ENCODE assay signal across 9 mouse cellular contexts in the genomic region with DNA sequence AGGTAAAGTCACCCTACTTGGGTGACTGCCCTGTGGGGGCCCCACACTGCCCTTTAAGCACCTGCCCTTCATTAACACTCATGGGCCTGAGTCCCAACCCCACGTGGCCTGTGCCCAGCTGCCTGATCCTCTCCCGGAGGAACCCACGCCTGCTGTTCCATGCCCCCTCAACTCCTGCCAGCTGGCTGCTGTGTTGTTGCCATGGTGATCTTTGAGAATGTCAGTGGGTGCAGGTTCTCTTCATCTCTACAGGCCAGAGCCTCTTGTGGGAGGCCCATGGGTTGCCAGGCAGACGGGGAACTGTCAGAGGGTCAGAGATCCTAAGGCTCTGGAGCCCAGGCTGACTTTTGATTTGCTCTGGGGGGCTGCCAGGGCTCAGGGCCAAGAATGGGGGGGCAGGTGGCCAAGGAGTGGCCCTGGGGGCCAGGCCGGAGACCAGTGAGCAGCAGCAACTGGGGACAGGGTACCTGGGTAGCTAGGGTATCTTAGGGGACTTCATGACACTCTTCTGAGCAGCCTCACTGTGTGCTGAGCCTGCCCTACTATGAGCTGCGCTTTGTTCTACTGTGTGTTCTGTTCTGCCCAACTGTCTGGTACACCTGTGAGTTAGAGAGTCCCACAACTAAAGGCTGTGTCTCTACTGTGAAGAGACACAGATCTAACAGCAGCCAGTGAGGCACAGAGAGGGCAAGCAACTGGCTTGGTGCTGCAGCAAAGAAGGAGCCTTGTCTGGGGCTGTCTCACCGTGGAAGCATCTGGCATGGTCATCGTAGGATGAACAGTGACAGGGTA.
DNase-seq lines count a peak whose midpoint lies in the region; ATAC-seq and TF ChIP-seq lines count a peak whose summit lies in the region.
"Had no signal": no experiment of that assay in that cellular context is flagged by ENCODE, and none has a peak within 500 bp of the region (broad histone marks: within the 10 kb centered on the region; RNA-seq: fewer than 3 reads in every experiment).

No protein-coding gene starts in this region.

- 0 out of 2 replicates have a peak, but pooled peaks have one; percentile 9 for TF ChIP-seq POLR2A in olfactory bulb, adult 2 months (IDR thresholded peaks at IDR 0.05; ENCODE audit: insufficient read depth, low read depth, low read length)

- H3K9ac ChIP-seq in kidney, embryonic 15.5 days: no peak overlapping the region
- H3K9ac ChIP-seq in embryonic facial prominence, embryonic 13.5 days: 0 out of 2 replicates have a peak overlapping the region, but pooled peaks have one; percentile 40
- no peak overlapping the region; the same call in 1 of the 2 replicates for H3K9ac ChIP-seq in limb, embryonic 13.5 days

- H3K4me1 ChIP-seq in kidney, embryonic 15.5 days: peaks cover 94% of the 10 kb centered on the region
- peaks cover 97% of the 10 kb centered on the region for H3K4me1 ChIP-seq in embryonic facial prominence, embryonic 13.5 days
- H3K4me1 ChIP-seq in hindbrain, embryonic 10.5 days (replicated peaks): peaks cover 100% of the 10 kb centered on the region
- peaks cover 96% of the 10 kb centered on the region for H3K4me1 ChIP-seq in limb, embryonic 13.5 days
- H3K4me1 ChIP-seq in olfactory bulb, adult 2 months (ENCODE audit: control insufficient read depth, insufficient read depth, low read length): peaks cover 88% of the 10 kb centered on the region

- H3K9me3 ChIP-seq in kidney, embryonic 15.5 days (replicated peaks): no peaks in the 10 kb centered on the region
- no peaks in the 10 kb centered on the region for H3K9me3 ChIP-seq in embryonic facial prominence, embryonic 13.5 days
- H3K9me3 ChIP-seq in hindbrain, embryonic 10.5 days: no peaks in the 10 kb centered on the region
- H3K9me3 ChIP-seq in limb, embryonic 13.5 days: no peaks in the 10 kb centered on the region

- H3K4me3 ChIP-seq in kidney, embryonic 15.5 days (replicated peaks): no peak overlapping the region
- H3K4me3 ChIP-seq in embryonic facial prominence, embryonic 13.5 days: no peak overlapping the region
- peak overlapping the region; percentile 29 for H3K4me3 ChIP-seq in hindbrain, embryonic 10.5 days
- H3K4me3 ChIP-seq in limb, embryonic 13.5 days: no peak overlapping the region
- H3K4me3 ChIP-seq in olfactory bulb, adult 2 months (ENCODE audit: insufficient read depth, low read depth, low read length): no peak overlapping the region

- H3K4me2 ChIP-seq in kidney, embryonic 15.5 days: no peak overlapping the region
- H3K4me2 ChIP-seq in embryonic facial prominence, embryonic 13.5 days: no peak overlapping the region
- no peak overlapping the region for H3K4me2 ChIP-seq in limb, embryonic 13.5 days (replicated peaks)

- no peaks in the 10 kb centered on the region for H3K36me3 ChIP-seq in kidney, embryonic 15.5 days
- no peaks in the 10 kb centered on the region for H3K36me3 ChIP-seq in embryonic facial prominence, embryonic 13.5 days
- no peaks in the 10 kb centered on the region for H3K36me3 ChIP-seq in hindbrain, embryonic 10.5 days
- no peaks in the 10 kb centered on the region for H3K36me3 ChIP-seq in limb, embryonic 13.5 days

- no peak for DNase-seq in kidney, adult 9 months
- DNase-seq in hindbrain, embryonic 10.5 days (ENCODE audit: low spot score): no peak

- 61% methylated on average over 8 of the region's 8 CpGs for WGBS in kidney, embryonic 15.5 days
- 53% methylated on average over 8 of the region's 8 CpGs for WGBS in embryonic facial prominence, embryonic 13.5 days
- 50% methylated on average over 8 of the region's 8 CpGs for WGBS in hindbrain, embryonic 10.5 days
- WGBS in limb, embryonic 13.5 days: 52% methylated on average over 8 of the region's 8 CpGs
- WGBS in olfactory bulb, adult 2 months: 31% methylated on average over 8 of the region's 8 CpGs

- TF ChIP-seq CTCF in olfactory bulb, adult 2 months (IDR thresholded peaks at IDR 0.05; ENCODE audit: insufficient read depth, low read depth, low read length): no peak

- peak overlapping the region; percentile 7; the same call in 1 of the 2 replicates for H3K27ac ChIP-seq in kidney, embryonic 15.5 days
- H3K27ac ChIP-seq in embryonic facial prominence, embryonic 13.5 days: no peak overlapping the region; the same call in 1 of the 2 replicates
- peak overlapping the region; percentile 89 for H3K27ac ChIP-seq in hindbrain, embryonic 10.5 days
- H3K27ac ChIP-seq in limb, embryonic 13.5 days: peak overlapping the region; percentile 39; the same call in 1 of the 2 replicates
- peak overlapping the region; percentile 84 for H3K27ac ChIP-seq in olfactory bulb, adult 2 months (ENCODE audit: insufficient read depth, low read depth, low read length)
- H3K27ac ChIP-seq: kidney, postnatal 0 days had no signal

- ATAC-seq in kidney, embryonic 15.5 days (replicated peaks; ENCODE audit: low FRiP score): no peak
- ATAC-seq in embryonic facial prominence, embryonic 13.5 days (ENCODE audit: insufficient number of reproducible peaks, insufficient read depth, low FRiP score, low TSS enrichment, low read depth): no peak
- ATAC-seq in limb, embryonic 13.5 days (ENCODE audit: low FRiP score, low read depth): no peak
- ATAC-seq in megakaryocyte-erythroid progenitor cell, adult 5-6 weeks (replicated peaks; ENCODE audit: low FRiP score, low TSS enrichment, poor library complexity, severe bottlenecking): no peak
- no peak for ATAC-seq in monocyte, adult 5-6 weeks (replicated peaks; ENCODE audit: insufficient number of reproducible peaks, low FRiP score, low TSS enrichment, poor library complexity, severe bottlenecking)

- no peaks in the 10 kb centered on the region for H3K27me3 ChIP-seq in kidney, embryonic 15.5 days
- no peaks in the 10 kb centered on the region for H3K27me3 ChIP-seq in embryonic facial prominence, embryonic 13.5 days
- H3K27me3 ChIP-seq in hindbrain, embryonic 10.5 days (ENCODE audit: insufficient read depth, poor library complexity, severe bottlenecking): peaks cover 53% of the 10 kb centered on the region
- H3K27me3 ChIP-seq in limb, embryonic 13.5 days: no peaks in the 10 kb centered on the region
